Mouse (Mus musculus) ES-Bruce4 (cell line): ENCODE data around the gene Dnajb13. TPM values are rescaled to one million over a fixed set of nuclear protein-coding genes. Genes with fewer than 3 reads are reported as not detected.

Source experiments
- H3K27ac ChIP-seq: 2 replicates; pipeline ENCODE4 v1.5.1; 2012; ENCODE audit warnings: low read length, inconsistent platforms; ENCODE audit not compliant: insufficient read depth
- H3K27me3 ChIP-seq: 2 replicates; pipeline ENCODE4 v1.6.1; 2012; ENCODE audit warnings: mild to moderate bottlenecking, low read length, inconsistent platforms; ENCODE audit not compliant: control insufficient read depth, poor library complexity, insufficient read depth, severe bottlenecking
- H3K36me3 ChIP-seq: 2 replicates; pipeline ENCODE4 v1.6.1; 2012; ENCODE audit warnings: inconsistent platforms, mild to moderate bottlenecking, low read length, moderate library complexity; ENCODE audit not compliant: control insufficient read depth, poor library complexity, insufficient read depth, severe bottlenecking
- H3K4me1 ChIP-seq: one replicate; pipeline ENCODE4 v1.8.1; 2011; ENCODE audit warnings: low read length; ENCODE audit not compliant: control insufficient read depth, insufficient read depth
- H3K4me3 ChIP-seq: 2 replicates; pipeline ENCODE4 v1.5.1; 2011; ENCODE audit warnings: low read depth, mild to moderate bottlenecking, low read length
- H3K9ac ChIP-seq: 2 replicates; pipeline ENCODE4 v1.6.1; 2012; ENCODE audit warnings: low read depth, mild to moderate bottlenecking, inconsistent platforms; ENCODE audit not compliant: poor library complexity, severe bottlenecking
- H3K9me3 ChIP-seq: replicated peaks from 2 replicates; pipeline ENCODE4 v1.6.1; 2012; ENCODE audit warnings: mild to moderate bottlenecking, low read length, inconsistent platforms; ENCODE audit not compliant: control insufficient read depth, poor library complexity, insufficient read depth, severe bottlenecking
- CTCF ChIP-seq: IDR thresholded peaks from one replicate; pipeline ENCODE4 v1.8.1; 2011; ENCODE audit warnings: low read depth, low read length
- EP300 ChIP-seq: IDR thresholded peaks from 2 replicates; pipeline ENCODE4 v1.6.1; 2011; ENCODE audit warnings: low read depth, low read length; ENCODE audit not compliant: insufficient read depth
- POLR2A ChIP-seq: IDR thresholded peaks from one replicate; pipeline ENCODE4 v1.8.1; 2011; ENCODE audit warnings: low read length; ENCODE audit not compliant: insufficient read depth
- polyA plus RNA-seq: library from polyadenylated mRNA; stranded (reverse); fragments of >200 nt; gene quantifications from 2 replicates; pipeline ENCODE4 v1.2.4, GENCODE M21; 2011; ENCODE audit warnings: low read depth; ENCODE audit not compliant: missing spikeins, insufficient read depth, insufficient read length

Dnajb13 gene
- polyA plus RNA-seq, 1 experiment, result 0.39 TPM

DNA sequence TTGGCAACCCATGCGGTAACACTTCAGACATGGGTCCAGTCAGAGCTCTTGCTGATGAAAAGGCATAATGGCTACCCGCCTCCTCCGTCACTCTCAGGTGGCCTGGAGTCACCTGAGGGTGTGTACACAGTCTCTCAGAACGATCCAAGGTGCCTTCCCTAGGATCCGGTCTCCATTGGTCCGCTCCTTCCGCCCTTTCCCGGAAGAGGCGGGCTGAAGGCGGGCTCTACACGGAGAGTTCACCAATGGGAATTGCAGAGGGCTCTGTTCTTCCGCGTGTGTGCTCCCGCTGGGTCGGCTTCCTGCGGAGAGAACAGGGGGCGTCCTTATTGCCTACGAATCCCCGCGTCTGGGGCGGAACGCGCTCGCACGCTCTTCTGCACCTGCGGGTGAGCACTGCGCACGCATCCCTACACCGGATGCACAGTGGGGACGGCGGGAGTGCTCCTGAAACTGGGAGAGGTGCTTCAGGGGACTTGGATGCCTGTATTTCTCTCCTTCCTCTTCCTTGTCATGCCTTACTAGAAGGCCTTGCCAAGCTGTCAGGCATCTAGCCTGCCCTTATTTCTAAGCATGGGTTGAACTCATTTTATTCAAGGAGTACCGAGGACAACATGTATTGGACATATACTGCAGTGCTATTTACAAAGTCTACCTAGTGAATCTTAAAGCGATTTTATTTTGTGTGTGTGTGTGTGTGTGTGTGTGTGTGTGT, 22.2 kb upstream of the Dnajb13 start, which contains the start of gene Coa4:
TSS of gene Coa4 (plus strand) at position 268 of the 715 bp plus-strand sequence.
- H3K4me3 ChIP-seq, result peak within 1 kb of the TSS; percentile 98
- no peaks in the 10 kb centered on the region for H3K4me1 ChIP-seq
- TF ChIP-seq POLR2A (peak; percentile 86), CTCF (no peak), EP300 (no peak; the same call in 1 of the 2 replicates)
- no peaks in the 10 kb centered on the region for H3K27me3 ChIP-seq
- H3K27ac ChIP-seq, result peak within 1 kb of the TSS; percentile 74
- H3K9ac ChIP-seq, result peak within 1 kb of the TSS; percentile 80
- H3K9me3 ChIP-seq, result no peaks in the 10 kb centered on the region
- peaks cover 9% of the 10 kb centered on the region for H3K36me3 ChIP-seq

GRCm38 (mm10) chr7:100535831-100536230, 21.1 kb upstream of the Dnajb13 start:
- no peak overlapping the region for H3K4me3 ChIP-seq
- peak overlapping the region; percentile 69; the same call in 1 of the 2 replicates for H3K27ac ChIP-seq

DNA sequence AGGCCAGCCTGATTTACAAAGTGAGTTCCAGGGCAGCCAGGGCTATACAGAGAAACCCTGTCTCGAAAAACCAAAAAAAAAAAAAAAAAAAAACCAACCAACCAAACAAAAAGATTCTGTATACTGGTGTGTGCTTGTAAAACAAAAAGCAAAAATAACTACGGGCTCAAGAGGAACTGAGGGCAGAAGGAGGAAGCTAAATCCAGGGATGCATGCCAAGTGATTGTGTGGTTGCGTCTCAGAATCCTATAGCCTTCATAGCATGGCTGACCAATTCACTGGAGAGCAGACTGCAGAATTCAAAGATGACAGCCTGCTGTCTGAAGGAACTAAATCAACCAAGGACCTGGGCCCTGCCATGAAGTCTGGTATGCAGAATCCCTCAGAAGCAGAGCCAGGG, 19.5 kb upstream of the Dnajb13 start:
- Histone ChIP-seq H3K27me3 (no peaks in the 10 kb centered on the region), H3K27ac (0 out of 2 replicates have a peak overlapping the region, but pooled peaks have one; percentile 12), H3K4me3 (no peak overlapping the region), H3K9me3 (no peaks in the 10 kb centered on the region), H3K9ac (no peak overlapping the region), H3K36me3 (peaks cover 2% of the 10 kb centered on the region), H3K4me1 (no peaks in the 10 kb centered on the region)
- TF ChIP-seq CTCF (no peak), POLR2A (no peak), EP300 (no peak)

More at GRCm38 (mm10) chr7:100535831-100536230, 21.1 kb upstream of the Dnajb13 start:
- Histone ChIP-seq H3K36me3 (peaks cover 9% of the 10 kb centered on the region), H3K27me3 (no peaks in the 10 kb centered on the region), H3K4me1 (no peaks in the 10 kb centered on the region), H3K9ac (peak overlapping the region; percentile 80), H3K9me3 (no peaks in the 10 kb centered on the region)
- TF ChIP-seq POLR2A (no peak), EP300 (no peak), CTCF (no peak)

- TF ChIP-seq POLR2A (no peak), EP300 (no peak), CTCF (no peak)
- Histone ChIP-seq H3K4me3 (no peak overlapping the region), H3K9ac (peak overlapping the region; percentile 42; the same call in 1 of the 2 replicates), H3K4me1 (no peaks in the 10 kb centered on the region), H3K36me3 (no peaks in the 10 kb centered on the region), H3K27me3 (no peaks in the 10 kb centered on the region), H3K27ac (peak overlapping the region; percentile 74), H3K9me3 (no peaks in the 10 kb centered on the region)
Observed at GRCm38 (mm10) chr7:100533503-100533902, 18.7 kb upstream of the Dnajb13 start.

GRCm38 (mm10) chr7:100530766-100531165, 16.0 kb upstream of the Dnajb13 start:
- Histone ChIP-seq H3K9ac (no peak overlapping the region), H3K36me3 (no peaks in the 10 kb centered on the region), H3K9me3 (no peaks in the 10 kb centered on the region), H3K4me1 (no peaks in the 10 kb centered on the region), H3K27ac (no peak overlapping the region), H3K27me3 (no peaks in the 10 kb centered on the region), H3K4me3 (no peak overlapping the region)
- TF ChIP-seq EP300, result no peak
- no peak for TF ChIP-seq CTCF
- TF ChIP-seq POLR2A, result no peak

GRCm38 (mm10) chr7:100524669-100525068, 9.9 kb upstream of the Dnajb13 start:
- H3K9ac ChIP-seq, result no peak overlapping the region
- no peaks in the 10 kb centered on the region for H3K4me1 ChIP-seq
- H3K27me3 ChIP-seq, result no peaks in the 10 kb centered on the region
- no peak overlapping the region for H3K4me3 ChIP-seq
- no peaks in the 10 kb centered on the region for H3K36me3 ChIP-seq
- H3K9me3 ChIP-seq, result no peaks in the 10 kb centered on the region
- TF ChIP-seq POLR2A (no peak), EP300 (no peak), CTCF (no peak)
- no peak overlapping the region for H3K27ac ChIP-seq
